Mouse (Mus musculus) limb, embryonic 14.5 days (tissue): ENCODE measurements at regions not wholly inside any gene's neighbourhood (a gene's known extent, or its start where the extent isn't known, plus 50 kb on each side); places are given as distances from the start of the nearest gene placed in this dataset.

Experiments
- ATAC-seq: fragments of 200-750 bp; cut with Nextera tagmentation; 2 replicates; pipeline ENCODE4 v1.8.0; 2017; ENCODE audit warnings: low read depth, moderate number of reproducible peaks, moderate TSS enrichment; ENCODE audit not compliant: low FRiP score
- DNase-seq: peaks from one replicate; pipeline ENCODE4 v3.0.0-alpha.2; 2015; ENCODE audit warnings: low spot score
- H3K27ac ChIP-seq: fragments of 300-500 bp; sonication (generic); replicated peaks from 2 replicates; pipeline ENCODE4 v1.5.1; 2014; ENCODE audit warnings: low read depth, mild to moderate bottlenecking, low read length, moderate library complexity, mixed read lengths
- H3K27me3 ChIP-seq: fragments of 300-500 bp; sonication (generic); 2 replicates; pipeline ENCODE4 v1.6.1; 2014; ENCODE audit warnings: low read length, mixed read lengths; ENCODE audit not compliant: control insufficient read depth, insufficient read depth
- H3K36me3 ChIP-seq: fragments of 300-500 bp; sonication (generic); 2 replicates; pipeline ENCODE4 v1.6.1; 2014; ENCODE audit warnings: mild to moderate bottlenecking, low read length, moderate library complexity, mixed read lengths; ENCODE audit not compliant: control insufficient read depth, insufficient read depth
- H3K4me1 ChIP-seq: fragments of 300-500 bp; sonication (generic); 2 replicates; pipeline ENCODE4 v1.6.1; 2014; ENCODE audit warnings: antibody characterized with exemption, low read length, mixed read lengths; ENCODE audit not compliant: control insufficient read depth, insufficient read depth
- H3K4me2 ChIP-seq: fragments of 300-500 bp; sonication (generic); replicated peaks from 2 replicates; pipeline ENCODE4 v1.6.1; 2014; ENCODE audit warnings: low read depth, mild to moderate bottlenecking, low read length, moderate library complexity; ENCODE audit not compliant: severe bottlenecking
- H3K4me3 ChIP-seq: fragments of 300-500 bp; sonication (generic); replicated peaks from 2 replicates; pipeline ENCODE4 v1.5.1; 2014; ENCODE audit warnings: low read length
- H3K9ac ChIP-seq: fragments of 300-500 bp; sonication (generic); 2 replicates; pipeline ENCODE4 v1.6.1; 2014; ENCODE audit warnings: mild to moderate bottlenecking, low read depth, low read length, moderate library complexity; ENCODE audit not compliant: severe bottlenecking
- H3K9me3 ChIP-seq: fragments of 300-500 bp; sonication (generic); 2 replicates; pipeline ENCODE4 v1.6.1; 2016; ENCODE audit warnings: low read length; ENCODE audit not compliant: control insufficient read depth
- POLR2A ChIP-seq: fragments of 200-500 bp; IDR thresholded peaks from 2 replicates; pipeline ENCODE4 v1.8.0; 2012; ENCODE audit warnings: inconsistent platforms, mild to moderate bottlenecking, moderate library complexity, borderline replicate concordance; ENCODE audit not compliant: insufficient read depth, insufficient read length; ENCODE audit errors: extremely low read depth
- WGBS: fragments of 180-500 bp; shearing (Covaris S2); extraction: QIAGEN DNeasy Blood & Tissue Kit; methylation state at CpG from one replicate; pipeline ENCODE4 v1.1.7; 2014; 5-methylcytosine and 5-hydroxymethylcytosine counted together

- WGBS: 78% methylated on average over 6 of the region's 6 CpGs
- no peak overlapping the region for H3K27ac ChIP-seq
- DNase-seq: no peak
- no peaks in the 10 kb centered on the region for H3K4me1 ChIP-seq
- H3K4me3 ChIP-seq: no peak overlapping the region
- no peak for ATAC-seq
- no peaks in the 10 kb centered on the region for H3K9me3 ChIP-seq
- no peaks in the 10 kb centered on the region for H3K36me3 ChIP-seq
- no peaks in the 10 kb centered on the region for H3K27me3 ChIP-seq
- H3K9ac ChIP-seq: no peak overlapping the region
- no peak for TF ChIP-seq POLR2A
- H3K4me2 ChIP-seq: no peak overlapping the region
These were observed 80.8 kb upstream of the Gmds start for GRCm38 (mm10) chr13:32419326-32419725.

DNA sequence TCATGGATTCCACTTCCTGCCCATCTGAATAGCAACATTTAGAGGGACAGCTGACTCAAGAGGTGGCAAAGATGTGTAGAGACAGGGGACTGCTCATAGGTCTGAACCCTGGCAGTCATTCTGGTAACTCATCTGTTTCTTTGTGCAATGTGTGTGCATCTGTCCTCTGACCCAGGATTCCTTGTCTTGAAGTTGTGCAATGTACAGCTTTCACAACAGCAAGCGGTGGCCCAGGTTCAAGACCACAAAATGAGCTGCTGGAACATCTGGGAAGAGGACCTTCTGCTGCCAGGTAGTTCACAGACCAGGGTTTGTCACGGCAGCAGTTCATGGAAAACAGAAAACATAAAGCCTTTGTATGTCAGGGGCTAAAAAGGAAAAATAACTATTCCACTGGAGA is 80.1 kb upstream of the Gmds start:
- 70% methylated on average over 2 of the region's 2 CpGs for WGBS
- H3K4me1 ChIP-seq: no peaks in the 10 kb centered on the region
- H3K9me3 ChIP-seq: no peaks in the 10 kb centered on the region
- H3K27me3 ChIP-seq: no peaks in the 10 kb centered on the region
- no peak for ATAC-seq
- no peak overlapping the region for H3K4me3 ChIP-seq
- no peak for DNase-seq
- H3K36me3 ChIP-seq: no peaks in the 10 kb centered on the region
- no peak overlapping the region for H3K27ac ChIP-seq
- TF ChIP-seq POLR2A: no peak
- H3K9ac ChIP-seq: no peak overlapping the region
- no peak overlapping the region for H3K4me2 ChIP-seq

GRCm38 (mm10) chr13:32417907-32418306 is 79.4 kb upstream of the Gmds start:
- Histone ChIP-seq H3K36me3 (no peaks in the 10 kb centered on the region), H3K4me3 (no peak overlapping the region), H3K4me1 (no peaks in the 10 kb centered on the region), H3K9ac (no peak overlapping the region), H3K9me3 (no peaks in the 10 kb centered on the region), H3K27ac (no peak overlapping the region), H3K4me2 (no peak overlapping the region), H3K27me3 (no peaks in the 10 kb centered on the region)
- DNase-seq: no peak
- no peak for ATAC-seq
- TF ChIP-seq POLR2A: no peak

- Histone ChIP-seq H3K4me3 (no peak overlapping the region), H3K27ac (no peak overlapping the region), H3K4me2 (no peak overlapping the region), H3K4me1 (no peaks in the 10 kb centered on the region), H3K36me3 (no peaks in the 10 kb centered on the region), H3K9ac (no peak overlapping the region), H3K27me3 (no peaks in the 10 kb centered on the region), H3K9me3 (no peaks in the 10 kb centered on the region)
- TF ChIP-seq POLR2A: no peak
- ATAC-seq (no peak; the same call in 1 of the 2 replicates), DNase-seq (peak; percentile 79)
- WGBS: 54% methylated on average over 14 of the region's 14 CpGs
These were observed 72.9 kb upstream of the Gmds start for GRCm38 (mm10) chr13:32411287-32411935.

- H3K27ac ChIP-seq: no peak overlapping the region
- no peaks in the 10 kb centered on the region for H3K9me3 ChIP-seq
- no peaks in the 10 kb centered on the region for H3K4me1 ChIP-seq
- H3K36me3 ChIP-seq: no peaks in the 10 kb centered on the region
- H3K4me2 ChIP-seq: no peak overlapping the region
- TF ChIP-seq POLR2A: no peak
- ATAC-seq (no peak), DNase-seq (no peak)
- no peaks in the 10 kb centered on the region for H3K27me3 ChIP-seq
- H3K4me3 ChIP-seq: no peak overlapping the region
- 70% methylated on average over 6 of the region's 6 CpGs for WGBS
- no peak overlapping the region for H3K9ac ChIP-seq
These were observed 71.5 kb upstream of the Gmds start for GRCm38 (mm10) chr13:32410065-32410464.

- no peak for TF ChIP-seq POLR2A
- Histone ChIP-seq H3K9me3 (no peaks in the 10 kb centered on the region), H3K27me3 (no peaks in the 10 kb centered on the region), H3K9ac (no peak overlapping the region), H3K4me1 (no peaks in the 10 kb centered on the region), H3K4me3 (no peak overlapping the region), H3K27ac (no peak overlapping the region), H3K4me2 (no peak overlapping the region), H3K36me3 (no peaks in the 10 kb centered on the region)
- DNase-seq (no peak), ATAC-seq (no peak)
- WGBS: 77% methylated on average over 1 of the region's 1 CpGs
These were observed 60.1 kb upstream of the Gmds start for GRCm38 (mm10) chr13:32398616-32399015.
